Mouse (Mus musculus) intestine, postnatal 0 days (tissue): ENCODE data around the gene Dnah17. TPM values are rescaled to one million over a fixed set of nuclear protein-coding genes. Genes with fewer than 3 reads are reported as not detected.
A peak's percentile ranks its signal among the peaks of the same experiment; 100 is the strongest.

ENCODE experiments used
- ATAC-seq: fragments of 200-750 bp; cut with Nextera tagmentation; 2 replicates; pipeline ENCODE4 v1.8.0; 2017; ENCODE audit warnings: mild to moderate bottlenecking, moderate TSS enrichment, moderate library complexity
- H3K27ac ChIP-seq: fragments of 300-500 bp; sonication (generic); 2 replicates; pipeline ENCODE4 v1.5.1; 2014; ENCODE audit warnings: mild to moderate bottlenecking, low read depth, low read length, moderate library complexity
- H3K27me3 ChIP-seq: fragments of 300-500 bp; sonication (generic); replicated peaks from 2 replicates; pipeline ENCODE4 v1.6.1; 2014; ENCODE audit warnings: low read length, mixed read lengths; ENCODE audit not compliant: control insufficient read depth, insufficient read depth
- H3K36me3 ChIP-seq: fragments of 300-500 bp; sonication (generic); 2 replicates; pipeline ENCODE4 v1.6.1; 2014; ENCODE audit warnings: mild to moderate bottlenecking, moderate library complexity; ENCODE audit not compliant: control insufficient read depth, insufficient read depth
- H3K4me1 ChIP-seq: fragments of 300-500 bp; sonication (generic); replicated peaks from 2 replicates; pipeline ENCODE4 v1.6.1; 2014; ENCODE audit warnings: antibody characterized with exemption, low read length, mixed read lengths; ENCODE audit not compliant: control insufficient read depth, insufficient read depth
- H3K4me2 ChIP-seq: fragments of 300-500 bp; sonication (generic); replicated peaks from 2 replicates; pipeline ENCODE4 v1.6.1; 2014; ENCODE audit warnings: low read depth, mild to moderate bottlenecking, moderate library complexity
- H3K4me3 ChIP-seq: fragments of 300-500 bp; sonication (generic); 2 replicates; pipeline ENCODE4 v1.5.1; 2014; ENCODE audit warnings: low read depth, low read length
- H3K9ac ChIP-seq: fragments of 300-500 bp; sonication (generic); 2 replicates; pipeline ENCODE4 v1.6.1; 2014; ENCODE audit warnings: mild to moderate bottlenecking, low read depth, low read length
- H3K9me3 ChIP-seq: fragments of 300-500 bp; sonication (generic); 2 replicates; pipeline ENCODE4 v1.6.1; 2016; ENCODE audit warnings: mixed run types; ENCODE audit not compliant: control insufficient read depth
- CTCF ChIP-seq: sonication (generic); IDR thresholded peaks from 2 replicates; pipeline ENCODE4 v1.5.1; 2016; ENCODE audit warnings: low read depth, mild to moderate bottlenecking, control low read depth, antibody characterized with exemption, moderate library complexity
- WGBS: fragments of 180-500 bp; shearing (Covaris S2); extraction: QIAGEN DNeasy Blood & Tissue Kit; methylation state at CpG from one replicate; pipeline ENCODE4 v1.1.7; 2014; 5-methylcytosine and 5-hydroxymethylcytosine counted together
- polyA plus RNA-seq: library from polyadenylated mRNA; unstranded; fragments of >200 nt; fragmentation: Nextera tagmentation; extraction: Ambion mirVana; gene quantifications from 2 replicates; pipeline ENCODE4 v1.2.1, GENCODE M21; 2015

The Dnah17 gene
- polyA plus RNA-seq, 1 experiment from 2014 or later, result 0.03 TPM

- no peaks in the 10 kb centered on the region for H3K4me1 ChIP-seq
- no peak for ATAC-seq
- no peak overlapping the region for H3K4me3 ChIP-seq
- no peak overlapping the region for H3K4me2 ChIP-seq
- 72% methylated on average over 12 of the region's 12 CpGs for WGBS
- H3K9ac ChIP-seq, result no peak overlapping the region
- H3K9me3 ChIP-seq, result no peaks in the 10 kb centered on the region
- no peaks in the 10 kb centered on the region for H3K36me3 ChIP-seq
- H3K27ac ChIP-seq, result no peak overlapping the region
- no peak for TF ChIP-seq CTCF
- no peaks in the 10 kb centered on the region for H3K27me3 ChIP-seq
Measured at GRCm38 (mm10) chr11:118058367-118058766, 72.1 kb downstream of the Dnah17 start.

- Histone ChIP-seq H3K36me3 (no peaks in the 10 kb centered on the region), H3K9ac (no peak overlapping the region), H3K4me3 (no peak overlapping the region), H3K27me3 (no peaks in the 10 kb centered on the region), H3K4me1 (no peaks in the 10 kb centered on the region), H3K4me2 (0 out of 2 replicates have a peak overlapping the region, but pooled peaks have one; percentile 2), H3K9me3 (no peaks in the 10 kb centered on the region), H3K27ac (no peak overlapping the region)
- WGBS, result 59% methylated on average over 16 of the region's 16 CpGs
- no peak for TF ChIP-seq CTCF
- ATAC-seq, result peak; percentile 26; the same call in 1 of the 2 replicates
Measured at GRCm38 (mm10) chr11:118050174-118050573, 80.3 kb downstream of the Dnah17 start.

- ATAC-seq, result no peak
- Histone ChIP-seq H3K4me3 (no peak overlapping the region), H3K27ac (no peak overlapping the region), H3K27me3 (no peaks in the 10 kb centered on the region), H3K9me3 (no peaks in the 10 kb centered on the region), H3K4me1 (no peaks in the 10 kb centered on the region), H3K36me3 (no peaks in the 10 kb centered on the region), H3K4me2 (0 out of 2 replicates have a peak overlapping the region, but pooled peaks have one; percentile 2), H3K9ac (no peak overlapping the region)
- no peak for TF ChIP-seq CTCF
- 34% methylated on average over 8 of the region's 8 CpGs for WGBS
Measured at GRCm38 (mm10) chr11:118049641-118050040, 80.8 kb downstream of the Dnah17 start.

GRCm38 (mm10) chr11:118043293-118043907 lies 87.0 kb downstream of the Dnah17 start:
- no peaks in the 10 kb centered on the region for H3K27me3 ChIP-seq
- no peak overlapping the region for H3K9ac ChIP-seq
- no peak overlapping the region for H3K4me2 ChIP-seq
- no peak for ATAC-seq
- no peak overlapping the region for H3K4me3 ChIP-seq
- H3K27ac ChIP-seq, result no peak overlapping the region
- no peaks in the 10 kb centered on the region for H3K36me3 ChIP-seq
- WGBS, result 55% methylated on average over 14 of the region's 14 CpGs
- peak; percentile 31 for TF ChIP-seq CTCF
- H3K4me1 ChIP-seq, result no peaks in the 10 kb centered on the region
- no peaks in the 10 kb centered on the region for H3K9me3 ChIP-seq

- Histone ChIP-seq H3K27me3 (no peaks in the 10 kb centered on the region), H3K4me1 (no peaks in the 10 kb centered on the region), H3K27ac (no peak overlapping the region), H3K9ac (no peak overlapping the region), H3K36me3 (no peaks in the 10 kb centered on the region), H3K9me3 (no peaks in the 10 kb centered on the region), H3K4me2 (no peak overlapping the region), H3K4me3 (no peak overlapping the region)
- 77% methylated on average over 9 of the region's 9 CpGs for WGBS
- no peak for ATAC-seq
- no peak for TF ChIP-seq CTCF
Measured at GRCm38 (mm10) chr11:118042791-118043190, 87.6 kb downstream of the Dnah17 start.

- 0 out of 2 replicates have a peak overlapping the region, but pooled peaks have one; percentile 11 for H3K9ac ChIP-seq
- peak overlapping the region; percentile 28; the same call in 1 of the 2 replicates for H3K27ac ChIP-seq
- H3K4me3 ChIP-seq, result no peak overlapping the region
- no peak for TF ChIP-seq CTCF
- no peaks in the 10 kb centered on the region for H3K4me1 ChIP-seq
- H3K9me3 ChIP-seq, result no peaks in the 10 kb centered on the region
- no peaks in the 10 kb centered on the region for H3K36me3 ChIP-seq
- H3K27me3 ChIP-seq, result no peaks in the 10 kb centered on the region
- peak overlapping the region; percentile 48 for H3K4me2 ChIP-seq
- 26% methylated on average over 9 of the region's 9 CpGs for WGBS
- ATAC-seq, result peak; percentile 72
Measured at GRCm38 (mm10) chr11:118035068-118035467, 95.4 kb downstream of the Dnah17 start.
